Mouse (Mus musculus): ENCODE results near the gene Pygo2. TPM values are rescaled to one million over a fixed set of nuclear protein-coding genes. Genes with fewer than 3 reads are reported as not detected.

Pygo2 gene
- polyA plus RNA-seq (2012; rRNA removed), result 83.4 and 121 TPM in 2 replicates
- 58.3 and 65.3 TPM in 2 replicates for polyA plus RNA-seq (2014; fragmentation: Nextera tagmentation; extraction: Ambion mirVana)

GRCm38 (mm10) chr3:89430171-89431159 is at the start of gene Pygo2:
Pygo2 (plus strand) TSS chr3:89430214.
- ATAC-seq (ENCODE audit: low FRiP score, low read depth), result peak; percentile 95
- peak within 1 kb of the TSS; percentile 89 for H3K9ac ChIP-seq (ENCODE audit: low read depth, low read length, severe bottlenecking)
- H3K27me3 ChIP-seq (ENCODE audit: control insufficient read depth, insufficient read depth, low read length), result no peaks in the 10 kb centered on the region
- peak within 1 kb of the TSS; percentile 100 for H3K4me3 ChIP-seq (replicated peaks; ENCODE audit: low read length)
- TF ChIP-seq POLR2A (IDR thresholded peaks at IDR 0.05; ENCODE audit: borderline replicate concordance, extremely low read depth, insufficient read depth, insufficient read length), result peak; percentile 87; the same call in 1 of the 2 replicates
- peak; percentile 96 for DNase-seq (ENCODE audit: low spot score)
- no peaks in the 10 kb centered on the region for H3K9me3 ChIP-seq (ENCODE audit: control insufficient read depth, low read length)
- peak within 1 kb of the TSS; percentile 76 for H3K4me2 ChIP-seq (replicated peaks; ENCODE audit: low read depth, low read length, severe bottlenecking)
- peak within 1 kb of the TSS; percentile 82 for H3K27ac ChIP-seq (replicated peaks; ENCODE audit: low read depth, low read length)
- 3% methylated on average over 51 of the region's 68 CpGs for WGBS
- H3K4me1 ChIP-seq (ENCODE audit: control insufficient read depth, insufficient read depth, low read length), result peaks cover 9% of the 10 kb centered on the region
- H3K36me3 ChIP-seq (ENCODE audit: control insufficient read depth, insufficient read depth, low read length), result peaks cover 51% of the 10 kb centered on the region

DNA sequence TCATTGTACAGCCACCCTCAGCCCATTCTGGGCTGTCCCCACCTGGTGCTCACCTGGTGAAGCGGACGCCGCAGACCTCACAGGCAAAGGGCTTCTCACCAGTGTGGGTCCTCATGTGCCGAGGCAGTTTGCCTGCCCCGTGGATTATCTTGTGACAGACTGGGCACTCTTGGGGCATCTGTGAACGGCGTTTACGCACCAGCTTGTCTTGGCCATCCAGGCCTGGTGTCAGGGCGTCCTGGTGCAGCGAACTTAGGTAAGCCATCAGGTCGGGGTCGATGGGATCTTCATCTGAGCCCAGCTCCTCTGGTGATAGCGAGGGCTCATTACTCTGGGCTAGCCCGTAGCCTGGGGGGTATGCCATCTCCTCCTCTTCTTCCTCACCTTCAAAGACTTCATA is 49.7 kb upstream of the Pygo2 start:
- ATAC-seq (ENCODE audit: low FRiP score, low read depth) (no peak), DNase-seq (ENCODE audit: low spot score) (no peak)
- Histone ChIP-seq H3K4me2 (replicated peaks; ENCODE audit: low read depth, low read length, severe bottlenecking) (no peak overlapping the region), H3K4me1 (ENCODE audit: control insufficient read depth, insufficient read depth, low read length) (peaks cover 16% of the 10 kb centered on the region), H3K9me3 (ENCODE audit: control insufficient read depth, low read length) (no peaks in the 10 kb centered on the region), H3K36me3 (ENCODE audit: control insufficient read depth, insufficient read depth, low read length) (no peaks in the 10 kb centered on the region), H3K9ac (ENCODE audit: low read depth, low read length, severe bottlenecking) (no peak overlapping the region), H3K27ac (replicated peaks; ENCODE audit: low read depth, low read length) (no peak overlapping the region), H3K27me3 (ENCODE audit: control insufficient read depth, insufficient read depth, low read length) (no peaks in the 10 kb centered on the region), H3K4me3 (replicated peaks; ENCODE audit: low read length) (no peak overlapping the region)
- TF ChIP-seq POLR2A (IDR thresholded peaks at IDR 0.05; ENCODE audit: borderline replicate concordance, extremely low read depth, insufficient read depth, insufficient read length), result no peak
- 96% methylated on average over 14 of the region's 14 CpGs for WGBS

DNA sequence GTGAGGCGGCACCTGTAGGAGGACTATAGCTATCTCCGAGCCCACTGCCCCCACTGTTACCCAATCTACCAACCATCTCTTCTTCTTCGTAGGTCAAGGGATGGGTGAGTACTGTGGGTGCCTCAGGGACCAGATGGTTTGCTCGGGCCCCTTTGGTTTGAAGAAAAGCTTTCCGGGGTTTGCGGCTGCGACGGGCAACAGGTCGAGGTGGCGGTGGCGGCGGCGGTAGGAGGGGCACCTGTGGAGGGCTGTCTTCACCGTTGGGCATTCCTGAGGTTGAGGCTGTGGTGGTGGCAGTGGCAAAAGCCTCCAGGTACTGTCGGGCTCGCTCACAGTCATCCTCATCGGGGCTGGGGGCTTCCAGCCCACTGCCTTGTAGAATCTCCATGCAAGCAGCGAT is 49.3 kb upstream of the Pygo2 start:
- H3K27ac ChIP-seq (replicated peaks; ENCODE audit: low read depth, low read length), result no peak overlapping the region
- ATAC-seq (ENCODE audit: low FRiP score, low read depth) (no peak), DNase-seq (ENCODE audit: low spot score) (no peak)
- no peak for TF ChIP-seq POLR2A (IDR thresholded peaks at IDR 0.05; ENCODE audit: borderline replicate concordance, extremely low read depth, insufficient read depth, insufficient read length)
- no peaks in the 10 kb centered on the region for H3K9me3 ChIP-seq (ENCODE audit: control insufficient read depth, low read length)
- H3K4me1 ChIP-seq (ENCODE audit: control insufficient read depth, insufficient read depth, low read length), result peaks cover 19% of the 10 kb centered on the region
- no peak overlapping the region for H3K9ac ChIP-seq (ENCODE audit: low read depth, low read length, severe bottlenecking)
- 94% methylated on average over 18 of the region's 18 CpGs for WGBS
- H3K27me3 ChIP-seq (ENCODE audit: control insufficient read depth, insufficient read depth, low read length), result no peaks in the 10 kb centered on the region
- H3K4me2 ChIP-seq (replicated peaks; ENCODE audit: low read depth, low read length, severe bottlenecking), result no peak overlapping the region
- no peak overlapping the region for H3K4me3 ChIP-seq (replicated peaks; ENCODE audit: low read length)
- no peaks in the 10 kb centered on the region for H3K36me3 ChIP-seq (ENCODE audit: control insufficient read depth, insufficient read depth, low read length)

- H3K4me2 ChIP-seq (replicated peaks; ENCODE audit: low read depth, low read length, severe bottlenecking), result no peak overlapping the region
- H3K9ac ChIP-seq (ENCODE audit: low read depth, low read length, severe bottlenecking), result no peak overlapping the region
- H3K4me3 ChIP-seq (replicated peaks; ENCODE audit: low read length), result no peak overlapping the region
- no peak for TF ChIP-seq POLR2A (IDR thresholded peaks at IDR 0.05; ENCODE audit: borderline replicate concordance, extremely low read depth, insufficient read depth, insufficient read length)
- no peak for ATAC-seq (ENCODE audit: low FRiP score, low read depth)
- DNase-seq (ENCODE audit: low spot score), result no peak
- H3K9me3 ChIP-seq (ENCODE audit: control insufficient read depth, low read length), result no peaks in the 10 kb centered on the region
- 79% methylated on average over 11 of the region's 11 CpGs for WGBS
- no peaks in the 10 kb centered on the region for H3K27me3 ChIP-seq (ENCODE audit: control insufficient read depth, insufficient read depth, low read length)
- H3K27ac ChIP-seq (replicated peaks; ENCODE audit: low read depth, low read length), result no peak overlapping the region
- H3K4me1 ChIP-seq (ENCODE audit: control insufficient read depth, insufficient read depth, low read length), result peaks cover 19% of the 10 kb centered on the region
- H3K36me3 ChIP-seq (ENCODE audit: control insufficient read depth, insufficient read depth, low read length), result no peaks in the 10 kb centered on the region
Measured at GRCm38 (mm10) chr3:89381233-89381632, 48.8 kb upstream of the Pygo2 start.

DNA sequence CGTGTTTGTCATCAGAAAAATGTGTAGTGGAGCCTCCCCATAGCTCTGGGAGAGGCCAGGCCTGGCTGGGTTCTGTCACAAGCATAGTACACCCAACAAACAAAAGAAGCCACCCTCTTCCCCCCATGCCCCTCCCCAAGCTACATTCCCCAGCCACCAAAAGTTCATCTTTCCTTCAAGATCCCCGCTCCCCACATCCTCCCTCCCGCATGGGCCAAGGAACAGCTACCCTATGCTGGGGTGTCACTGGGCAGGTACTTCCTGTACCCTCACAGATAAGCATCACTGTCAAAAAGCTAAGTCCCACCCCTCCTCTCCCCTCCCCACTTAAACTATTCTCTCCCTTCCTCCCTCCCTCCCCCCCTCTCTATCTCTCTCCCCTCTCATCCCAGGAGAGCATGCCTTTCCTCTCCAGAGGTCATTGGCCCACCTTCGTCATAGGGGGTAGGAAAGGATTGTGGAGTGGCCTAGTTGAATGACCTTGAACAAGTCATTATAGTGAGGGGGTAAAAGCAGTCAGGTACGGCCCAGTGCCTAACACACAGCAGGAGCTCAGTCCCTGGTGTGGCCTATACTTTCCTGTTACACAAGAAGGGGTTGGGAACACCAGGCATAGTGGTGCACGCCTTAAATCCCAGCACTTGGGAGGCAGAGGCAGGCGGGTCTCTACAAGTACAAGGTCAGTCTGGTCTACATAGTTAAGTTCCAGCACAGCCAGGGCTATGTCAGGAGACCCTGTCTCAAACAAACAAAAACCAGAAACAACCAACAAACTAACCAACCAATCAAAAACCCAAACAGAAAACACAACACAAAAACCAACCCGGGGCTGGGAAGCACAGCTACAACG is 47.8 kb upstream of the Pygo2 start:
- H3K9me3 ChIP-seq (ENCODE audit: control insufficient read depth, low read length), result no peaks in the 10 kb centered on the region
- no peak overlapping the region for H3K4me2 ChIP-seq (replicated peaks; ENCODE audit: low read depth, low read length, severe bottlenecking)
- ATAC-seq (ENCODE audit: low FRiP score, low read depth), result no peak
- H3K36me3 ChIP-seq (ENCODE audit: control insufficient read depth, insufficient read depth, low read length), result no peaks in the 10 kb centered on the region
- no peak overlapping the region for H3K9ac ChIP-seq (ENCODE audit: low read depth, low read length, severe bottlenecking)
- no peak for DNase-seq (ENCODE audit: low spot score)
- no peak overlapping the region for H3K27ac ChIP-seq (replicated peaks; ENCODE audit: low read depth, low read length)
- no peak overlapping the region for H3K4me3 ChIP-seq (replicated peaks; ENCODE audit: low read length)
- no peaks in the 10 kb centered on the region for H3K27me3 ChIP-seq (ENCODE audit: control insufficient read depth, insufficient read depth, low read length)
- no peak for TF ChIP-seq POLR2A (IDR thresholded peaks at IDR 0.05; ENCODE audit: borderline replicate concordance, extremely low read depth, insufficient read depth, insufficient read length)
- H3K4me1 ChIP-seq (ENCODE audit: control insufficient read depth, insufficient read depth, low read length), result peaks cover 19% of the 10 kb centered on the region
- WGBS, result 86% methylated on average over 9 of the region's 9 CpGs
